Mouse (Mus musculus): ENCODE measurements at regions not wholly inside any gene's neighbourhood (a gene's known extent, or its start where the extent isn't known, plus 50 kb on each side); places are given as distances from the start of the nearest gene placed in this dataset.
A peak's percentile ranks its signal among the peaks of the same experiment; 100 is the strongest.

DNA sequence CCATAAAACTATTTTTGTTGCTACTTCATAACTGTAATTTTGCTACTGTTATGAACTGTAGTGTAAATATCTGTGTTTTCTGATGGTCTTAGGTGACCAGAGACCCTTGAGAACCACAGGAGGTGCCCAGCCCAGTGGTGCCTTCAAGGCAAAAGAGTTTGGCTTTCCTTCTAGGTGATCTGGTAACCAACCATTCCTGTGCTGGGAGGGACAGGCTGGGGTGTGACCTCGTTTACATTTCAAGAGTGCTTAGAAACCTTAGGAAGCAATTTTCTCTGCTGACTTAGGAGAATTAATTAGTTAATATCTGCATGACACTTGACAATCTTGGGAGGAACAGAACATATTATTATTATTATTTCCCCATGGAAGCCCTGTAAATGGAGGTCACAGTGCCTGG, 111.1 kb upstream of the Hs3st2 start:
- WGBS = 30% methylated on average over 1 of the region's 1 CpGs
- Histone ChIP-seq H3K4me2 (no peak overlapping the region), H3K27ac (no peak overlapping the region), H3K4me3 (replicated peaks) (no peak overlapping the region), H3K9me3 (replicated peaks) (no peaks in the 10 kb centered on the region), H3K4me1 (no peaks in the 10 kb centered on the region), H3K27me3 (no peaks in the 10 kb centered on the region), H3K9ac (no peak overlapping the region), H3K36me3 (no peaks in the 10 kb centered on the region)
- ATAC-seq (replicated peaks; ENCODE audit: low FRiP score) = no peak

DNA sequence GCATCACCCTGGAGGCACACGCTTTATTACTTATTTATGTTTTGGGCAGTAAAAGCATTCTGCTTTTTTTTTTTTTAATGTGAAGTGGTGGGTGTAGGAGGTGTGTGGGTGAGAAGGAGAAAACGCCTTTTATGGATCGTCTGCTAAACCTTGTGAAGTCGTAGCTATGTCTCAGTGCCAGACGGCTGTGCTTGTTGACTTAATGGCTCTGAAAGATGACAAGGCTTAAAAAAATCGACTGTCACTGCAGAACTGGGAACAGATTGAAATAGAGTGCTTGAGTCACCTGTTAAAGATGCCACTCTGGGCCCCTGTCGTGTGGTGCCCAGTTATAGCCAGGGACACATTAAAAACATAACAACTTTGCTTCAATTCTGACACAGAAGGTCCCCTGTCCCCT, 109.5 kb upstream of the Hs3st2 start:
- Histone ChIP-seq H3K4me1 (no peaks in the 10 kb centered on the region), H3K4me3 (replicated peaks) (no peak overlapping the region), H3K9me3 (replicated peaks) (no peaks in the 10 kb centered on the region), H3K36me3 (no peaks in the 10 kb centered on the region), H3K9ac (no peak overlapping the region), H3K27ac (no peak overlapping the region), H3K4me2 (no peak overlapping the region), H3K27me3 (no peaks in the 10 kb centered on the region)
- 43% methylated on average over 7 of the region's 7 CpGs for WGBS
- no peak for ATAC-seq (replicated peaks; ENCODE audit: low FRiP score)

DNA sequence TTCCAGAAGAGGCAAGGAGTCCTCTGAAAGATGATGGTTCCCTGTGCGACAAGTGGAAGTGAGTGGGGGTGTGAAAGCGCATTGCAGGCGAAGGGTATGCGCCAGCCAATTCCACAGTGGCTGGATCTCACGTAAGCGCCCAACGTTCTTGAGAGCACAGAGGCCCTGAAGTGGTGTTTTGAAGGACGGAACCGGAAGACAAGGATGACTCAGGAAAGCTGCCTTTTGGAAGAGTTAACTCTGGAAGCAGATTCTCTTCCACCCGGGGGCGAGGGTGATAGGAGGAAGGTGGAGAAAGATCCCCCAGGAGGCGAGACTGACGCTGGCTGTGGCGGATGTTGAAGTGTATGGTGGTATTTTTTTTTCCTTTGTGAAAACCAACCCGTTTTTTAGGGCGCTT, 101.9 kb upstream of the Hs3st2 start:
- H3K27ac ChIP-seq = no peak overlapping the region
- no peak for ATAC-seq (replicated peaks; ENCODE audit: low FRiP score)
- H3K4me3 ChIP-seq (replicated peaks) = no peak overlapping the region
- no peaks in the 10 kb centered on the region for H3K4me1 ChIP-seq
- H3K9ac ChIP-seq = no peak overlapping the region
- H3K4me2 ChIP-seq = no peak overlapping the region
- no peaks in the 10 kb centered on the region for H3K36me3 ChIP-seq
- no peaks in the 10 kb centered on the region for H3K9me3 ChIP-seq (replicated peaks)
- whole genome bisulfite sequencing = 84% methylated on average over 16 of the region's 16 CpGs
- H3K27me3 ChIP-seq = no peaks in the 10 kb centered on the region

DNA sequence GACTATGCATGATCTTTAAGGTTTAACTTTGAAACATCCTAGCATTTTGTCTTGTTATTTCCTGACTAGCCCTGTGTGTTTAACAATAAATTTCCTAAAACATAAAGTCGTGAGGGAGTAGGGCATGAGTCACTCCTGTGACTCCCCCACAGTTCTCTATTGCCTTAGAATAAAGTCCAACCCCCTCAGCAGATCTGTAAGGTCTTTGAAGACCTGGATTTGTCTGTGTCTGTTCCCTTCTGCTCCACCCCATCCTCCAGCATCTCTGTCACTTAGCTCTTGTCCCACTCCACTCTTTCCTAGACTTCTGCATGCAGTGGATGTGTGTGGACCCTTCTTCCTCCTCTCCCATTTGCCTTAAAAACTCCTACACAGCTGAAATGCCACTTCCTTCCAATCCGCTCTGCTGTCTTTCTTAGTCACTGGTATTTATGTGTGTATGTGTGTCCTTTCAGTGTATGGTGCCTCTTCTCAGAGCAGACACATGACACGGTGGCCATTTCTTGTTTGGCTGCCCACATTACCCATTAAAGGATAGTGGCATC, 95.4 kb upstream of the Hs3st2 start:
- Histone ChIP-seq H3K27ac (no peak overlapping the region), H3K4me3 (replicated peaks) (no peak overlapping the region), H3K36me3 (no peaks in the 10 kb centered on the region), H3K9me3 (replicated peaks) (no peaks in the 10 kb centered on the region), H3K27me3 (no peaks in the 10 kb centered on the region), H3K4me1 (no peaks in the 10 kb centered on the region), H3K9ac (no peak overlapping the region), H3K4me2 (no peak overlapping the region)
- WGBS = 49% methylated on average over 3 of the region's 3 CpGs
- ATAC-seq (replicated peaks; ENCODE audit: low FRiP score) = no peak

DNA sequence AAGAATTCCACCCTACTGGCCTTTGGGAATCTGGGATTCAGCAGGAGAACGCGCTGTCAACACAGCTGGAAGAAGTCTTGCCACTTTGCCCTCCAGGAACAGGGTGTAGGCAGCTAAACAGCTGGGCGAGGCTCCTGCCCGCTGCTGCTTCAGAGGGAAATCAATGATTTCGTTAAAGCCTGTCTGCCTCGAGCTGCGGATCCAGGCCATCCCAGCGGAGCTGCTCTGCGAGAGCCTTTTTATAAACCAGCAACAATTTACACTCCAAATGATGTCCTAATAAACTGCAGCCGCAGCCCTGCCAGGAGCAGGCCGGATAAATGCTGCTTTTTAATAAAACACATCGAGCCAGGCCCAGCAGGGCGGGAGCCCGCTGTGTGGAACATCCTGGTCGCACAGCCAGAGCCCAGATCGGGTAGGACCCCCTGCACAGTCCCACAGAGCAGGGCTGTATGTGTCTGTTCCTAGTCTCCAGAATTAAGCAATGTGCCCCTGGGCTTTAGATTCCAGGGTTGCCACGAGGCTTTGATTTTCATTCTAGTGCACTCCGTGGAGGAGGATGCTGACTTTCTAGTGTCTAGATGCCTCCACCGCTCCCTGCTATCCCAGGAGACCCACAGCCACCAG, 78.6 kb upstream of the Hs3st2 start:
- peaks cover 3% of the 10 kb centered on the region; the same call in 1 of the 2 replicates for H3K27me3 ChIP-seq
- no peaks in the 10 kb centered on the region for H3K36me3 ChIP-seq
- 18% methylated on average over 19 of the region's 19 CpGs for WGBS
- no peak for ATAC-seq (replicated peaks; ENCODE audit: low FRiP score)
- 0 out of 2 replicates have a peak overlapping the region, but pooled peaks have one; percentile 7 for H3K4me2 ChIP-seq
- H3K9me3 ChIP-seq (replicated peaks) = no peaks in the 10 kb centered on the region
- H3K4me3 ChIP-seq (replicated peaks) = no peak overlapping the region
- H3K4me1 ChIP-seq = 0 out of 2 replicates have a peak, but pooled peaks cover 4% of the 10 kb centered on the region
- H3K27ac ChIP-seq = no peak overlapping the region
- H3K9ac ChIP-seq = no peak overlapping the region

DNA sequence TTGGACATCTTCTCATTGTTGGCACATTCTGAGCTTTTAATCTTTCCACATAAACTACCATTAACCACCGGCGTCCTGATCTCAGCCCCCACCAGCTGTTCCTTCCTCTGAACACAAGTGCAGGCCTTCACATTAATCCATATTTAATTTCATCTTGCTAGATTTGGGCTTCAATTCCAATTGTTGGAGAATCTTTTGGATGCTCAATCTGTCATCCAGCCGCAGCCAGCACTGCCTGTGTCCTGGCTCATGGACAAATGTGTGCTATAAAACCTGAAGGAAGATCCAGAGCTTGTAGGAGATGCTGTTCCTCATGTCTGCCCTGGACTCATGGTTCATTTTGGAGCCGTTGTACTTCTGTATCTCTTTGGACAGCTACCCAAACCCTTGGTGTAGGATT, 77.1 kb upstream of the Hs3st2 start:
- H3K4me3 ChIP-seq (replicated peaks) = no peak overlapping the region
- WGBS = 74% methylated on average over 4 of the region's 4 CpGs
- peaks cover 3% of the 10 kb centered on the region; the same call in 1 of the 2 replicates for H3K27me3 ChIP-seq
- no peak overlapping the region for H3K27ac ChIP-seq
- no peak overlapping the region for H3K4me2 ChIP-seq
- no peaks in the 10 kb centered on the region for H3K9me3 ChIP-seq (replicated peaks)
- H3K36me3 ChIP-seq = no peaks in the 10 kb centered on the region
- H3K4me1 ChIP-seq = 0 out of 2 replicates have a peak, but pooled peaks cover 4% of the 10 kb centered on the region
- no peak for ATAC-seq (replicated peaks; ENCODE audit: low FRiP score)
- no peak overlapping the region for H3K9ac ChIP-seq

DNA sequence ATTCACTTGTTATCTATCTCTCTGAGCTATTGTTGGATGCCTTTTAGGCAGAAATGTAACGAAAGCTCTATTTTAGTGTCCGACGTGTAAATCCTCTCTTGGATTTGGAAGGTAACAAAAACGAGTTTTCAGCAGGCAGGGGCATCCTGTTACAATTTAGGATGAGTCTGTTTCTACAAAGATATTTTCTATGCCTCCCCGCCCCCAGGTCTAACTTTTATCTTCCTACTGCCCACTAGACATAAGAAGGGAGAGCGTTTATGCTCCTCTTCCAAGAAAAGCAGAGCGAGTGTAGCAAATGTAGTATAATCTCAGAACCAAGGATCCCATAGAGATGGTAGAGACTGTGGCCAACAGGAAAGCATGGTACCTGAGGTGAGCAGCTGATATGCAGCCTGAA, 62.4 kb upstream of the Hs3st2 start:
- no peak overlapping the region for H3K4me2 ChIP-seq

DNA sequence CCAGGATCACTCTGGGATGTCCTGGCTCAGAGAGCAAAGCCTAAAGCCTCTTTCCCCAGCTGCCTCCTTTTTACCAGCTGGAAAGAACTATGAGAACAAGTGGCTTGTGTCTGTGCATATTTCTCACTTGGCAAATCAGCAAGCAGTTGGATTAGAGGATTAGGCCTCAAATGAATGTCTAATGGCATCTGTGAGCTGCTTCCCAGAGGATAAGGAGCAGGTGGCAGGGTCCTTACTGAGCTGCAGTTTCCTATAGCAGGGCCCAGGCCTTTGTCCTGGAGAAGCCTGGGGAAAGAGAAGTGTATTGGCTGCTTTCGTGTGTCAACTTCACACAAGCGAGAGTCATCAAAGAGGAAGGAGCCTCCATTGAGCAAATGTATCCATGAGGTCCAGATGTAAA, 59.1 kb upstream of the Hs3st2 start:
- 87% methylated on average over 2 of the region's 2 CpGs for WGBS
- Histone ChIP-seq H3K4me2 (no peak overlapping the region), H3K4me1 (no peaks in the 10 kb centered on the region), H3K27me3 (no peaks in the 10 kb centered on the region), H3K36me3 (no peaks in the 10 kb centered on the region), H3K27ac (no peak overlapping the region), H3K9me3 (replicated peaks) (no peaks in the 10 kb centered on the region), H3K4me3 (replicated peaks) (no peak overlapping the region), H3K9ac (no peak overlapping the region)
- no peak for ATAC-seq (replicated peaks; ENCODE audit: low FRiP score)

More for the DNA sequence above, 62.4 kb upstream of the Hs3st2 start:
- WGBS = 79% methylated on average over 7 of the region's 7 CpGs
- Histone ChIP-seq H3K4me1 (no peaks in the 10 kb centered on the region), H3K36me3 (no peaks in the 10 kb centered on the region), H3K27ac (no peak overlapping the region), H3K27me3 (no peaks in the 10 kb centered on the region), H3K9ac (no peak overlapping the region), H3K9me3 (replicated peaks) (no peaks in the 10 kb centered on the region), H3K4me3 (replicated peaks) (no peak overlapping the region)
- ATAC-seq (replicated peaks; ENCODE audit: low FRiP score) = no peak

DNA sequence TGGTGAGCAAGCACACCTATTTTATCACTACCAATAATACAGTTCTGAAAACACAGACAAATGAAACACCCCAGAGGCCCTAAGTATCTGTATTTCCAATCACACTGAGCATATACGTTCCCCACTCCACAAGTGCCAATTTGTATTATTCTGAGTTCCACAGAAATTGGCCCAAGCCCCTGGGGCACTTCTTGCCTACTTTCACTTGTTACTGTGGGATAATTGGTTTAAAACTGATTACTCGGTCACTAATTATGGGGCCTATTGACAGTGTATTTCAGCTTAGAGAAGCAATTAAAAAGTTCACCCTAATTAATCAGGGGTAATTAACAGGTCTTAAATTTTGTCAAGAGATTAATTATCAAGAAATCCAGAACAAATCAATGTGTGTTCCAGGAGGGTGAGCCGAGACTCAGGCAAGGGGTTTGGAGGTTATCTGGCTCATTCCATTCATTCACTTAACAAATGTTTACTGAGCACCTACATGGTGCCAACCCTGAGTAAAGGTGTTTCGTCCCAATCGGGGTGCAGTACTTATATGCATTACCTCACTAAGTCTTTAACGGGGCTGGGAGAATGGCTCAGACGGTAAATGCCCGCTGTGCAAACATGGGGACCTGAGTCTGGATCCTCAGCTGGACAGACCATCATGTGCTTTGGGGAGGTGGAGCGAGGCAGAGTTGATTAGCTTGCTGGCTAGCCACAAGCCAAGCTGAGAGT, 56.1 kb upstream of the Hs3st2 start:
- Histone ChIP-seq H3K4me2 (no peak overlapping the region), H3K27ac (no peak overlapping the region), H3K9ac (no peak overlapping the region), H3K9me3 (replicated peaks) (no peaks in the 10 kb centered on the region), H3K4me3 (replicated peaks) (no peak overlapping the region), H3K36me3 (no peaks in the 10 kb centered on the region), H3K4me1 (no peaks in the 10 kb centered on the region), H3K27me3 (no peaks in the 10 kb centered on the region)
- no peak for ATAC-seq (replicated peaks; ENCODE audit: low FRiP score)
- WGBS = 85% methylated on average over 9 of the region's 9 CpGs

DNA sequence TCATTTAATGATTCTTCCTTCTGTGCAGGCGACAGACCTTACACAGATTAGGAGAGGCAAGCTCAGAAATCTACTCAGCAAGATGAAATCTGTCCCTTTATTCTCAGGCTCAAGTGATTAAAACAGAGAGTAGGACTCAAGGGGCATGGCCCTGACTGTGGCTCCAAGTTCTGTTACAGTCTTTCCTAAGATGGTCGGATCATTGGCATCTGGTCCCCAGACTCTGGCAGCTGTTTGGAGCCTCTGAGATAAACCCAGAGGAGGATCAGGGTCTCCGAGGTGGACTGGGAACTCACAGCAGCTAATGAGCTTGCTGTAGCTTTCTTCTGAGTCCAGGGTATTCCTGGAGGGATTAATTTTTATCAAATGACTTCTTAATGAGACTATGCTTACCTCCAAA, 51.7 kb upstream of the Hs3st2 start:
- no peak overlapping the region for H3K9ac ChIP-seq
- H3K4me2 ChIP-seq = no peak overlapping the region
- H3K9me3 ChIP-seq (replicated peaks) = no peaks in the 10 kb centered on the region
- H3K4me3 ChIP-seq (replicated peaks) = no peak overlapping the region
- no peaks in the 10 kb centered on the region for H3K36me3 ChIP-seq
- H3K27me3 ChIP-seq = no peaks in the 10 kb centered on the region
- WGBS = 50% methylated on average over 3 of the region's 3 CpGs
- no peak for ATAC-seq (replicated peaks; ENCODE audit: low FRiP score)
- H3K27ac ChIP-seq = no peak overlapping the region
- no peaks in the 10 kb centered on the region for H3K4me1 ChIP-seq

Measured in kidney, embryonic 15.5 days (tissue).